Mouse (Mus musculus) liver, embryonic 15.5 days (tissue): ENCODE data around the gene Iqschfp. TPM values are rescaled to one million over a fixed set of nuclear protein-coding genes. Genes with fewer than 3 reads are reported as not detected.

Experiments
- ATAC-seq: fragments of 200-750 bp; cut with Nextera tagmentation; 2 replicates; pipeline ENCODE4 v1.8.0; 2017; ENCODE audit warnings: moderate number of reproducible peaks, mild to moderate bottlenecking, moderate library complexity; ENCODE audit not compliant: insufficient read depth
- H3K27ac ChIP-seq: fragments of 300-500 bp; sonication (generic); replicated peaks from 2 replicates; pipeline ENCODE4 v1.5.1; 2015; ENCODE audit warnings: mild to moderate bottlenecking, inconsistent platforms
- H3K27me3 ChIP-seq: fragments of 300-500 bp; sonication (generic); 2 replicates; pipeline ENCODE4 v1.6.1; 2015; ENCODE audit warnings: mild to moderate bottlenecking, inconsistent platforms
- H3K36me3 ChIP-seq: fragments of 300-500 bp; sonication (generic); replicated peaks from 2 replicates; pipeline ENCODE4 v1.6.1; 2015; ENCODE audit warnings: moderate library complexity, mild to moderate bottlenecking, inconsistent platforms
- H3K4me1 ChIP-seq: fragments of 300-500 bp; sonication (generic); replicated peaks from 2 replicates; pipeline ENCODE4 v1.6.1; 2015; ENCODE audit warnings: inconsistent platforms
- H3K4me2 ChIP-seq: fragments of 300-500 bp; sonication (generic); 2 replicates; pipeline ENCODE4 v1.6.1; 2015; ENCODE audit warnings: moderate library complexity, mild to moderate bottlenecking, inconsistent platforms
- H3K4me3 ChIP-seq: fragments of 300-500 bp; sonication (generic); replicated peaks from 2 replicates; pipeline ENCODE4 v1.5.1; 2015; ENCODE audit warnings: mild to moderate bottlenecking, inconsistent platforms
- H3K9ac ChIP-seq: fragments of 300-500 bp; sonication (generic); 2 replicates; pipeline ENCODE4 v1.6.1; 2015; ENCODE audit warnings: moderate library complexity, mild to moderate bottlenecking, inconsistent platforms
- H3K9me3 ChIP-seq: fragments of 300-500 bp; sonication (generic); replicated peaks from 2 replicates; pipeline ENCODE4 v1.6.1; 2016; ENCODE audit warnings: inconsistent platforms
- WGBS: fragments of 180-500 bp; shearing (Covaris S2); methylation state at CpG from one replicate; pipeline ENCODE4 v1.1.7; 2015; ENCODE audit warnings: mixed read lengths; ENCODE audit not compliant: insufficient replicate concordance; 5-methylcytosine and 5-hydroxymethylcytosine counted together
- polyA plus RNA-seq: library from polyadenylated mRNA; unstranded; fragments of >200 nt; fragmentation: Nextera tagmentation; extraction: Ambion mirVana; gene quantifications from 2 replicates; pipeline ENCODE4 v1.2.1, GENCODE M21; 2015

Gene Iqschfp
- polyA plus RNA-seq, 1 experiment from 2014 or later: not detected

- no peaks in the 10 kb centered on the region for H3K27me3 ChIP-seq
- no peak for ATAC-seq
- H3K27ac ChIP-seq: no peak overlapping the region
- no peaks in the 10 kb centered on the region for H3K36me3 ChIP-seq
- no peak overlapping the region for H3K4me2 ChIP-seq
- H3K4me3 ChIP-seq: no peak overlapping the region
- no peaks in the 10 kb centered on the region for H3K9me3 ChIP-seq
- H3K4me1 ChIP-seq: no peaks in the 10 kb centered on the region
- WGBS: 57% methylated on average over 4 of the region's 4 CpGs
- H3K9ac ChIP-seq: no peak overlapping the region
Observed at GRCm38 (mm10) chr3:68246154-68246553, 354.1 kb downstream of the Iqschfp start.

GRCm38 (mm10) chr3:68250589-68250988 is 358.6 kb downstream of the Iqschfp start:
- 39% methylated on average over 2 of the region's 2 CpGs for WGBS

GRCm38 (mm10) chr3:68252335-68252734 is 360.3 kb downstream of the Iqschfp start:
- ATAC-seq: no peak
- no peak overlapping the region for H3K9ac ChIP-seq
- H3K36me3 ChIP-seq: no peaks in the 10 kb centered on the region
- H3K27ac ChIP-seq: no peak overlapping the region
- no peak overlapping the region for H3K4me3 ChIP-seq
- no peaks in the 10 kb centered on the region for H3K4me1 ChIP-seq
- H3K4me2 ChIP-seq: no peak overlapping the region
- WGBS: 49% methylated on average over 1 of the region's 1 CpGs
- no peaks in the 10 kb centered on the region for H3K9me3 ChIP-seq
- H3K27me3 ChIP-seq: no peaks in the 10 kb centered on the region

More at GRCm38 (mm10) chr3:68250589-68250988, 358.6 kb downstream of the Iqschfp start:
- Histone ChIP-seq H3K36me3 (no peaks in the 10 kb centered on the region), H3K9ac (no peak overlapping the region), H3K4me1 (no peaks in the 10 kb centered on the region), H3K4me3 (no peak overlapping the region), H3K27ac (no peak overlapping the region), H3K9me3 (no peaks in the 10 kb centered on the region), H3K4me2 (no peak overlapping the region), H3K27me3 (no peaks in the 10 kb centered on the region)
- no peak for ATAC-seq

GRCm38 (mm10) chr3:68262304-68262703 is 370.3 kb downstream of the Iqschfp start:
- Histone ChIP-seq H3K9ac (no peak overlapping the region), H3K4me3 (no peak overlapping the region), H3K36me3 (no peaks in the 10 kb centered on the region), H3K27ac (no peak overlapping the region), H3K27me3 (no peaks in the 10 kb centered on the region), H3K4me2 (no peak overlapping the region), H3K4me1 (no peaks in the 10 kb centered on the region), H3K9me3 (no peaks in the 10 kb centered on the region)
- 51% methylated on average over 6 of the region's 6 CpGs for WGBS
- ATAC-seq: no peak

- H3K4me1 ChIP-seq: no peaks in the 10 kb centered on the region
- no peaks in the 10 kb centered on the region for H3K27me3 ChIP-seq
- H3K9ac ChIP-seq: no peak overlapping the region
- H3K36me3 ChIP-seq: no peaks in the 10 kb centered on the region
- no peaks in the 10 kb centered on the region for H3K9me3 ChIP-seq
- no peak for ATAC-seq
- WGBS: 56% methylated on average over 4 of the region's 4 CpGs
- no peak overlapping the region for H3K4me3 ChIP-seq
- no peak overlapping the region for H3K27ac ChIP-seq
- H3K4me2 ChIP-seq: no peak overlapping the region
Observed at GRCm38 (mm10) chr3:68267905-68268304, 375.9 kb downstream of the Iqschfp start.

GRCm38 (mm10) chr3:68269251-68269650 is 377.2 kb downstream of the Iqschfp start:
- Histone ChIP-seq H3K4me3 (no peak overlapping the region), H3K4me1 (no peaks in the 10 kb centered on the region), H3K9ac (no peak overlapping the region), H3K27ac (no peak overlapping the region), H3K9me3 (no peaks in the 10 kb centered on the region), H3K36me3 (no peaks in the 10 kb centered on the region), H3K27me3 (no peaks in the 10 kb centered on the region), H3K4me2 (no peak overlapping the region)
- 67% methylated on average over 4 of the region's 4 CpGs for WGBS
- no peak for ATAC-seq

GRCm38 (mm10) chr3:68270246-68270645 is 378.2 kb downstream of the Iqschfp start:
- ATAC-seq: no peak
- 65% methylated on average over 6 of the region's 6 CpGs for WGBS

GRCm38 (mm10) chr3:68271457-68271856 is 379.4 kb downstream of the Iqschfp start:
- Histone ChIP-seq H3K9ac (no peak overlapping the region), H3K4me2 (no peak overlapping the region), H3K36me3 (no peaks in the 10 kb centered on the region), H3K27me3 (no peaks in the 10 kb centered on the region), H3K27ac (no peak overlapping the region), H3K9me3 (no peaks in the 10 kb centered on the region), H3K4me1 (no peaks in the 10 kb centered on the region), H3K4me3 (no peak overlapping the region)
- no peak for ATAC-seq
- WGBS: 49% methylated on average over 3 of the region's 3 CpGs

More at GRCm38 (mm10) chr3:68270246-68270645, 378.2 kb downstream of the Iqschfp start:
- Histone ChIP-seq H3K4me1 (no peaks in the 10 kb centered on the region), H3K9me3 (no peaks in the 10 kb centered on the region), H3K9ac (no peak overlapping the region), H3K4me2 (no peak overlapping the region), H3K27ac (no peak overlapping the region), H3K27me3 (no peaks in the 10 kb centered on the region), H3K4me3 (no peak overlapping the region), H3K36me3 (no peaks in the 10 kb centered on the region)

GRCm38 (mm10) chr3:68271881-68272280 is 379.8 kb downstream of the Iqschfp start:
- H3K36me3 ChIP-seq: no peaks in the 10 kb centered on the region
- WGBS: 56% methylated on average over 3 of the region's 3 CpGs
- no peaks in the 10 kb centered on the region for H3K9me3 ChIP-seq
- ATAC-seq: no peak
- no peak overlapping the region for H3K27ac ChIP-seq
- no peak overlapping the region for H3K4me3 ChIP-seq
- no peaks in the 10 kb centered on the region for H3K4me1 ChIP-seq
- H3K4me2 ChIP-seq: no peak overlapping the region
- no peak overlapping the region for H3K9ac ChIP-seq
- no peaks in the 10 kb centered on the region for H3K27me3 ChIP-seq

- H3K9ac ChIP-seq: no peak overlapping the region
- no peaks in the 10 kb centered on the region for H3K4me1 ChIP-seq
- H3K36me3 ChIP-seq: no peaks in the 10 kb centered on the region
- no peaks in the 10 kb centered on the region for H3K9me3 ChIP-seq
- H3K4me2 ChIP-seq: no peak overlapping the region
- H3K27ac ChIP-seq: no peak overlapping the region
- no peak for ATAC-seq
- no peak overlapping the region for H3K4me3 ChIP-seq
- 59% methylated on average over 7 of the region's 7 CpGs for WGBS
- no peaks in the 10 kb centered on the region for H3K27me3 ChIP-seq
Observed at GRCm38 (mm10) chr3:68282844-68283594, 391.0 kb downstream of the Iqschfp start.

GRCm38 (mm10) chr3:68283595-68283991 is 391.6 kb downstream of the Iqschfp start:
- no peaks in the 10 kb centered on the region for H3K4me1 ChIP-seq
- no peak overlapping the region for H3K4me2 ChIP-seq
- no peaks in the 10 kb centered on the region for H3K9me3 ChIP-seq
- no peaks in the 10 kb centered on the region for H3K36me3 ChIP-seq
- H3K27me3 ChIP-seq: no peaks in the 10 kb centered on the region
- no peak overlapping the region for H3K27ac ChIP-seq
- no peak for ATAC-seq
- WGBS: 61% methylated on average over 10 of the region's 10 CpGs
- H3K9ac ChIP-seq: no peak overlapping the region
- no peak overlapping the region for H3K4me3 ChIP-seq

GRCm38 (mm10) chr3:68284500-68284899 is 392.5 kb downstream of the Iqschfp start:
- no peak overlapping the region for H3K4me3 ChIP-seq
- no peaks in the 10 kb centered on the region for H3K9me3 ChIP-seq
- H3K27ac ChIP-seq: no peak overlapping the region
- ATAC-seq: no peak
- no peak overlapping the region for H3K4me2 ChIP-seq
- no peaks in the 10 kb centered on the region for H3K27me3 ChIP-seq
- 51% methylated on average over 2 of the region's 2 CpGs for WGBS
- no peaks in the 10 kb centered on the region for H3K4me1 ChIP-seq
- H3K9ac ChIP-seq: no peak overlapping the region
- H3K36me3 ChIP-seq: no peaks in the 10 kb centered on the region
